Mouse (Mus musculus) layer of hippocampus, postnatal 14 days (tissue): ENCODE results near the gene Gm20865. TPM values are rescaled to one million over a fixed set of nuclear protein-coding genes. Genes with fewer than 3 reads are reported as not detected.
"Not testable (repeated sequence)": the region's sequence is repeated elsewhere in the genome, so short reads cannot be mapped to it uniquely, and the experiment has no call there.

Experiments used
- DNase-seq, 2 experiments: peaks; one replicate each; pipeline ENCODE4 v3.0.0; 2021 to 2022; ENCODE audit warnings: low spot score in 2 of 2, mixed read lengths in 1 of 2
- long read RNA-seq, 2 experiments: library from polyadenylated mRNA; stranded (forward); transcript quantifications; one replicate each; pipeline ENCODE4 v2.0.0; 2021
- total RNA-seq, 2 experiments: library from RNA; stranded (reverse); gene quantifications; 2 replicates each; pipeline ENCODE4 v1.2.3; 2021

The Gm20865 gene
- not detected for total RNA-seq
- long read RNA-seq, experiment 1, result 0 reads
- long read RNA-seq, experiment 2, result 0 reads

GRCm38 (mm10) chrY:21241275-21241674 lies at the start of gene Gm20865:
Gene Gm20865, plus strand, starts transcription at chrY:21241575.
- DNase-seq, result not testable (repeated sequence)

Other genes starting within 250 kb of the Gm20865 start
- gene Gm29866, start 247.9 kb upstream of the Gm20865 start, total RNA-seq, result not detected
- gene Gm20909, start 77.0 kb upstream of the Gm20865 start, total RNA-seq, result not detected